Mouse (Mus musculus): ENCODE measurements around the gene Cldn13. TPM values are rescaled to one million over a fixed set of nuclear protein-coding genes. Genes with fewer than 3 reads are reported as not detected.

Gene Cldn13
- polyA plus RNA-seq, 1 experiment from 2014 or later: 6.4 TPM

- Histone ChIP-seq H3K4me1 (ENCODE audit: control insufficient read depth, insufficient read depth, low read length) (no peaks in the 10 kb centered on the region), H3K36me3 (ENCODE audit: control insufficient read depth, insufficient read depth, low read length) (no peaks in the 10 kb centered on the region), H3K27ac (ENCODE audit: low read length) (no peak overlapping the region), H3K9me3 (ENCODE audit: control insufficient read depth, low read length) (no peaks in the 10 kb centered on the region), H3K4me2 (ENCODE audit: low read depth, low read length) (no peak overlapping the region), H3K27me3 (replicated peaks; ENCODE audit: control insufficient read depth, insufficient read depth, low read length) (no peaks in the 10 kb centered on the region), H3K4me3 (ENCODE audit: low read length) (no peak overlapping the region), H3K9ac (ENCODE audit: low read depth, low read length) (no peak overlapping the region)
- 85% methylated on average over 2 of the region's 2 CpGs for WGBS
- no peak for ATAC-seq
Measured at GRCm38 (mm10) chr5:134911901-134912300, 3.4 kb downstream of the Cldn13 start.

GRCm38 (mm10) chr5:134907135-134907534, 8.2 kb downstream of the Cldn13 start:
- Histone ChIP-seq H3K9me3 (ENCODE audit: control insufficient read depth, low read length) (no peaks in the 10 kb centered on the region), H3K4me3 (ENCODE audit: low read length) (no peak overlapping the region), H3K9ac (ENCODE audit: low read depth, low read length) (no peak overlapping the region), H3K36me3 (ENCODE audit: control insufficient read depth, insufficient read depth, low read length) (no peaks in the 10 kb centered on the region), H3K4me2 (ENCODE audit: low read depth, low read length) (no peak overlapping the region), H3K27ac (ENCODE audit: low read length) (peak overlapping the region; percentile 44; the same call in 1 of the 2 replicates), H3K27me3 (replicated peaks; ENCODE audit: control insufficient read depth, insufficient read depth, low read length) (no peaks in the 10 kb centered on the region), H3K4me1 (ENCODE audit: control insufficient read depth, insufficient read depth, low read length) (no peaks in the 10 kb centered on the region)
- peak; percentile 92 for ATAC-seq
- 1% methylated on average over 13 of the region's 13 CpGs for WGBS

- Histone ChIP-seq H3K27ac (ENCODE audit: low read length) (peak within 1 kb of the TSS; percentile 44; the same call in 1 of the 2 replicates), H3K4me2 (ENCODE audit: low read depth, low read length) (no peak within 1 kb of the TSS), H3K9ac (ENCODE audit: low read depth, low read length) (no peak within 1 kb of the TSS), H3K4me1 (ENCODE audit: control insufficient read depth, insufficient read depth, low read length) (no peaks in the 10 kb centered on the region), H3K27me3 (replicated peaks; ENCODE audit: control insufficient read depth, insufficient read depth, low read length) (no peaks in the 10 kb centered on the region), H3K4me3 (ENCODE audit: low read length) (no peak within 1 kb of the TSS), H3K36me3 (ENCODE audit: control insufficient read depth, insufficient read depth, low read length) (no peaks in the 10 kb centered on the region), H3K9me3 (ENCODE audit: control insufficient read depth, low read length) (no peaks in the 10 kb centered on the region)
- ATAC-seq: no peak
- WGBS: 81% methylated on average over 6 of the region's 6 CpGs
Measured at GRCm38 (mm10) chr5:134906633-134907032, 8.7 kb downstream of the Cldn13 start, which contains the start of gene Tmem270. Gene Tmem270, minus strand, starts transcription at chr5:134906733.

GRCm38 (mm10) chr5:134901644-134902027, 13.7 kb downstream of the Cldn13 start:
- no peaks in the 10 kb centered on the region for H3K36me3 ChIP-seq (ENCODE audit: control insufficient read depth, insufficient read depth, low read length)
- ATAC-seq: no peak
- 69% methylated on average over 8 of the region's 8 CpGs for WGBS

GRCm38 (mm10) chr5:134901012-134901643, 14.2 kb downstream of the Cldn13 start:
- Histone ChIP-seq H3K9ac (ENCODE audit: low read depth, low read length) (no peak overlapping the region), H3K4me2 (ENCODE audit: low read depth, low read length) (no peak overlapping the region), H3K27me3 (replicated peaks; ENCODE audit: control insufficient read depth, insufficient read depth, low read length) (no peaks in the 10 kb centered on the region), H3K27ac (ENCODE audit: low read length) (no peak overlapping the region), H3K9me3 (ENCODE audit: control insufficient read depth, low read length) (no peaks in the 10 kb centered on the region), H3K4me3 (ENCODE audit: low read length) (no peak overlapping the region), H3K4me1 (ENCODE audit: control insufficient read depth, insufficient read depth, low read length) (peaks cover 13% of the 10 kb centered on the region), H3K36me3 (ENCODE audit: control insufficient read depth, insufficient read depth, low read length) (no peaks in the 10 kb centered on the region)
- ATAC-seq: peak; percentile 65
- WGBS: 33% methylated on average over 12 of the region's 12 CpGs

More at GRCm38 (mm10) chr5:134901644-134902027, 13.7 kb downstream of the Cldn13 start:
- Histone ChIP-seq H3K27me3 (replicated peaks; ENCODE audit: control insufficient read depth, insufficient read depth, low read length) (no peaks in the 10 kb centered on the region), H3K9me3 (ENCODE audit: control insufficient read depth, low read length) (no peaks in the 10 kb centered on the region), H3K4me2 (ENCODE audit: low read depth, low read length) (no peak overlapping the region), H3K4me3 (ENCODE audit: low read length) (no peak overlapping the region), H3K9ac (ENCODE audit: low read depth, low read length) (no peak overlapping the region), H3K4me1 (ENCODE audit: control insufficient read depth, insufficient read depth, low read length) (peaks cover 13% of the 10 kb centered on the region), H3K27ac (ENCODE audit: low read length) (no peak overlapping the region)

GRCm38 (mm10) chr5:134897596-134897995, 17.7 kb downstream of the Cldn13 start:
- H3K36me3 ChIP-seq (ENCODE audit: control insufficient read depth, insufficient read depth, low read length): no peaks in the 10 kb centered on the region
- H3K9me3 ChIP-seq (ENCODE audit: control insufficient read depth, low read length): no peaks in the 10 kb centered on the region
- peaks cover 13% of the 10 kb centered on the region for H3K4me1 ChIP-seq (ENCODE audit: control insufficient read depth, insufficient read depth, low read length)
- H3K4me2 ChIP-seq (ENCODE audit: low read depth, low read length): no peak overlapping the region
- peak overlapping the region; percentile 54; the same call in 1 of the 2 replicates for H3K9ac ChIP-seq (ENCODE audit: low read depth, low read length)
- H3K27ac ChIP-seq (ENCODE audit: low read length): peak overlapping the region; percentile 23; the same call in 1 of the 2 replicates
- WGBS: 39% methylated on average over 17 of the region's 17 CpGs
- H3K4me3 ChIP-seq (ENCODE audit: low read length): no peak overlapping the region
- 0 out of 2 replicates have a peak, but pooled peaks have one; percentile 27 for ATAC-seq
- no peaks in the 10 kb centered on the region for H3K27me3 ChIP-seq (replicated peaks; ENCODE audit: control insufficient read depth, insufficient read depth, low read length)

GRCm38 (mm10) chr5:134896965-134897364, 18.4 kb downstream of the Cldn13 start:
- ATAC-seq: no peak
- 0 out of 2 replicates have a peak overlapping the region, but pooled peaks have one; percentile 48 for H3K9ac ChIP-seq (ENCODE audit: low read depth, low read length)
- no peak overlapping the region for H3K4me3 ChIP-seq (ENCODE audit: low read length)
- H3K4me1 ChIP-seq (ENCODE audit: control insufficient read depth, insufficient read depth, low read length): peaks cover 13% of the 10 kb centered on the region
- no peaks in the 10 kb centered on the region for H3K27me3 ChIP-seq (replicated peaks; ENCODE audit: control insufficient read depth, insufficient read depth, low read length)
- 84% methylated on average over 8 of the region's 8 CpGs for whole genome bisulfite sequencing
- H3K4me2 ChIP-seq (ENCODE audit: low read depth, low read length): no peak overlapping the region
- H3K27ac ChIP-seq (ENCODE audit: low read length): no peak overlapping the region
- H3K9me3 ChIP-seq (ENCODE audit: control insufficient read depth, low read length): no peaks in the 10 kb centered on the region
- no peaks in the 10 kb centered on the region for H3K36me3 ChIP-seq (ENCODE audit: control insufficient read depth, insufficient read depth, low read length)

- 60% methylated on average over 8 of the region's 8 CpGs for WGBS
- ATAC-seq: peak; percentile 69
- H3K27me3 ChIP-seq (replicated peaks; ENCODE audit: control insufficient read depth, insufficient read depth, low read length): no peaks in the 10 kb centered on the region
- H3K9ac ChIP-seq (ENCODE audit: low read depth, low read length): no peak overlapping the region
- H3K4me1 ChIP-seq (ENCODE audit: control insufficient read depth, insufficient read depth, low read length): peaks cover 13% of the 10 kb centered on the region
- H3K27ac ChIP-seq (ENCODE audit: low read length): no peak overlapping the region
- no peak overlapping the region for H3K4me2 ChIP-seq (ENCODE audit: low read depth, low read length)
- no peak overlapping the region for H3K4me3 ChIP-seq (ENCODE audit: low read length)
- no peaks in the 10 kb centered on the region for H3K9me3 ChIP-seq (ENCODE audit: control insufficient read depth, low read length)
- no peaks in the 10 kb centered on the region for H3K36me3 ChIP-seq (ENCODE audit: control insufficient read depth, insufficient read depth, low read length)
Measured at GRCm38 (mm10) chr5:134895291-134895690, 20.0 kb downstream of the Cldn13 start.

GRCm38 (mm10) chr5:134892717-134893116, 22.6 kb downstream of the Cldn13 start:
- H3K9ac ChIP-seq (ENCODE audit: low read depth, low read length): no peak overlapping the region

More at GRCm38 (mm10) chr5:134892717-134893116, 22.6 kb downstream of the Cldn13 start:
- no peak for ATAC-seq
- no peaks in the 10 kb centered on the region for H3K9me3 ChIP-seq (ENCODE audit: control insufficient read depth, low read length)
- H3K4me3 ChIP-seq (ENCODE audit: low read length): no peak overlapping the region
- peaks cover 10% of the 10 kb centered on the region for H3K4me1 ChIP-seq (ENCODE audit: control insufficient read depth, insufficient read depth, low read length)
- no peaks in the 10 kb centered on the region for H3K27me3 ChIP-seq (replicated peaks; ENCODE audit: control insufficient read depth, insufficient read depth, low read length)
- H3K27ac ChIP-seq (ENCODE audit: low read length): no peak overlapping the region
- WGBS: 77% methylated on average over 5 of the region's 5 CpGs
- no peak overlapping the region for H3K4me2 ChIP-seq (ENCODE audit: low read depth, low read length)
- no peaks in the 10 kb centered on the region for H3K36me3 ChIP-seq (ENCODE audit: control insufficient read depth, insufficient read depth, low read length)

Data from intestine, embryonic 16.5 days (tissue).